Mouse (Mus musculus) testis, adult 2 months (tissue): ENCODE data around the gene Sctr. TPM values are rescaled to one million over a fixed set of nuclear protein-coding genes. Genes with fewer than 3 reads are reported as not detected.

Source experiments
- H3K27ac ChIP-seq: fragments of 200-500 bp; 2 replicates; pipeline ENCODE4 v1.5.1; 2012; ENCODE audit warnings: low read depth, low read length; ENCODE audit not compliant: control insufficient read depth, insufficient read depth
- H3K27me3 ChIP-seq: fragments of 200-500 bp; 2 replicates; pipeline ENCODE4 v1.6.1; 2012; ENCODE audit warnings: mild to moderate bottlenecking, low read length, moderate library complexity; ENCODE audit not compliant: control insufficient read depth, insufficient read depth
- H3K36me3 ChIP-seq: fragments of 200-500 bp; 2 replicates; pipeline ENCODE4 v1.6.1; 2012; ENCODE audit warnings: mild to moderate bottlenecking, low read length; ENCODE audit not compliant: control insufficient read depth, insufficient read depth
- H3K4me1 ChIP-seq: fragments of 200-500 bp; 2 replicates; pipeline ENCODE4 v1.6.1; 2012; ENCODE audit warnings: low read length; ENCODE audit not compliant: control insufficient read depth, insufficient read depth
- H3K4me3 ChIP-seq: fragments of 200-500 bp; 2 replicates; pipeline ENCODE4 v1.5.1; 2012; ENCODE audit warnings: low read depth, mild to moderate bottlenecking, low read length, moderate library complexity, mixed read lengths; ENCODE audit not compliant: control insufficient read depth
- CTCF ChIP-seq: fragments of 200-500 bp; IDR thresholded peaks from 2 replicates; pipeline ENCODE4 v1.5.1; 2012; ENCODE audit warnings: low read depth, mild to moderate bottlenecking, inconsistent platforms, low read length, moderate library complexity; ENCODE audit not compliant: control insufficient read depth, insufficient read depth, insufficient replicate concordance
- POLR2A ChIP-seq: fragments of 200-500 bp; IDR thresholded peaks from 2 replicates; pipeline ENCODE4 v1.6.1; 2012; ENCODE audit warnings: low read depth, mild to moderate bottlenecking, inconsistent platforms, low read length, moderate library complexity; ENCODE audit not compliant: control insufficient read depth
- polyA plus RNA-seq: library from polyadenylated mRNA; depleted of rRNA; stranded (reverse); fragments of >200 nt; gene quantifications from 2 replicates; pipeline ENCODE4 v1.2.3, GENCODE M21; 2012

Gene Sctr
- polyA plus RNA-seq, 1 experiment, result 0.36 TPM

- Histone ChIP-seq H3K36me3 (no peaks in the 10 kb centered on the region), H3K4me3 (no peak overlapping the region), H3K27me3 (no peaks in the 10 kb centered on the region)
Measured at GRCm38 (mm10) chr1:120070168-120070567, 63.5 kb downstream of the Sctr start.

GRCm38 (mm10) chr1:120071133-120071532, 64.4 kb downstream of the Sctr start:
- Histone ChIP-seq H3K27me3 (no peaks in the 10 kb centered on the region), H3K27ac (no peak overlapping the region), H3K4me3 (no peak overlapping the region), H3K4me1 (peaks cover 11% of the 10 kb centered on the region), H3K36me3 (no peaks in the 10 kb centered on the region)
- TF ChIP-seq POLR2A (no peak), CTCF (no peak)

More at GRCm38 (mm10) chr1:120070168-120070567, 63.5 kb downstream of the Sctr start:
- no peak overlapping the region for H3K27ac ChIP-seq
- H3K4me1 ChIP-seq, result peaks cover 11% of the 10 kb centered on the region
- TF ChIP-seq POLR2A (no peak), CTCF (no peak)

- peaks cover 11% of the 10 kb centered on the region for H3K4me1 ChIP-seq
- no peaks in the 10 kb centered on the region for H3K36me3 ChIP-seq
- peak overlapping the region; percentile 69 for H3K4me3 ChIP-seq
- no peaks in the 10 kb centered on the region for H3K27me3 ChIP-seq
- H3K27ac ChIP-seq, result peak overlapping the region; percentile 23; the same call in 1 of the 2 replicates
- no peak for TF ChIP-seq POLR2A
- TF ChIP-seq CTCF, result no peak
Measured at GRCm38 (mm10) chr1:120072900-120073299, 66.2 kb downstream of the Sctr start.

GRCm38 (mm10) chr1:120073519-120074306, 67.0 kb downstream of the Sctr start, which contains the start of gene Tmem37:
TSS of gene Tmem37 (minus strand) at chr1:120074074.
- Histone ChIP-seq H3K4me1 (peaks cover 11% of the 10 kb centered on the region), H3K27ac (peak within 1 kb of the TSS; percentile 23), H3K27me3 (no peaks in the 10 kb centered on the region), H3K36me3 (no peaks in the 10 kb centered on the region), H3K4me3 (peak within 1 kb of the TSS; percentile 69)
- TF ChIP-seq POLR2A, result no peak
- no peak for TF ChIP-seq CTCF

DNA sequence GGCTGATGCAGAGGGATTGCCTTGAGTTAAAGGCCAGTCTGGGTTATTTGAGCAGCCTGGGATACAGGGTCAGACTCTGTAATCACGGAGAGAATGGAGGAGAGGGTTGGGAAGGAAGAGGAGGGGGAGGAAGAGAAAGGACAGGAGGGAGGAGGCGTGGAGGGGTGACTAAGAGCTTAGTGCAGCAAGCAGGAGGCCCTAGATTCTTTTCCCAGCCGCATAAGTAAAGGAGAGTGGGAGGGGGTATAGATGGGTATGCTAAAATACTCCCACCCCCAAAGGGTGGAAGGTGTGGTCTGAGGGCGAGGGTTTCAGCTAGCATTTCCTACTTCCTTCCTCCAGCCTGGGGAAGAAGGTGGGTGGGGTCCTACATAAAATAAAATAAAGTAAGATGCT, 67.6 kb downstream of the Sctr start:
- H3K27me3 ChIP-seq, result no peaks in the 10 kb centered on the region
- peaks cover 11% of the 10 kb centered on the region for H3K4me1 ChIP-seq
- no peak overlapping the region for H3K4me3 ChIP-seq
- TF ChIP-seq CTCF (no peak), POLR2A (no peak)
- H3K27ac ChIP-seq, result no peak overlapping the region
- no peaks in the 10 kb centered on the region for H3K36me3 ChIP-seq

- peaks cover 11% of the 10 kb centered on the region for H3K4me1 ChIP-seq
- peak overlapping the region; percentile 5; the same call in 1 of the 2 replicates for H3K27ac ChIP-seq
- no peak for TF ChIP-seq POLR2A
- TF ChIP-seq CTCF, result no peak
- H3K36me3 ChIP-seq, result no peaks in the 10 kb centered on the region
- no peak overlapping the region for H3K4me3 ChIP-seq
- no peaks in the 10 kb centered on the region for H3K27me3 ChIP-seq
Measured at GRCm38 (mm10) chr1:120074931-120075330, 68.2 kb downstream of the Sctr start.

- Histone ChIP-seq H3K27ac (no peak overlapping the region), H3K27me3 (no peaks in the 10 kb centered on the region), H3K4me1 (peaks cover 11% of the 10 kb centered on the region), H3K36me3 (no peaks in the 10 kb centered on the region), H3K4me3 (no peak overlapping the region)
- TF ChIP-seq POLR2A (no peak), CTCF (no peak)
Measured at GRCm38 (mm10) chr1:120075507-120075906, 68.8 kb downstream of the Sctr start.
